Mouse (Mus musculus) layer of hippocampus, postnatal 10 days (tissue): ENCODE results near the gene Tatdn2. TPM values are rescaled to one million over a fixed set of nuclear protein-coding genes. Genes with fewer than 3 reads are reported as not detected.

Experiments used
- DNase-seq, 2 experiments: peaks; one replicate each; pipeline ENCODE4 v3.0.0; 2021; ENCODE audit warnings: low spot score in 2 of 2
- long read RNA-seq: library from polyadenylated mRNA; stranded (forward); transcript quantifications from one replicate; pipeline ENCODE4 v2.0.0, GENCODE M21; 2023
- total RNA-seq, 2 experiments: library from RNA; stranded (reverse); gene quantifications; 2 replicates each; pipeline ENCODE4 v1.2.3; 2021

The Tatdn2 gene
- total RNA-seq: 10 to 100 TPM; 59.7 to 74.3 TPM
- long read RNA-seq, partial matches to known transcripts: 2 of 3 reads
- long read RNA-seq, other reads (novel, unspliced or antisense): 0 of 3 reads

DNA sequence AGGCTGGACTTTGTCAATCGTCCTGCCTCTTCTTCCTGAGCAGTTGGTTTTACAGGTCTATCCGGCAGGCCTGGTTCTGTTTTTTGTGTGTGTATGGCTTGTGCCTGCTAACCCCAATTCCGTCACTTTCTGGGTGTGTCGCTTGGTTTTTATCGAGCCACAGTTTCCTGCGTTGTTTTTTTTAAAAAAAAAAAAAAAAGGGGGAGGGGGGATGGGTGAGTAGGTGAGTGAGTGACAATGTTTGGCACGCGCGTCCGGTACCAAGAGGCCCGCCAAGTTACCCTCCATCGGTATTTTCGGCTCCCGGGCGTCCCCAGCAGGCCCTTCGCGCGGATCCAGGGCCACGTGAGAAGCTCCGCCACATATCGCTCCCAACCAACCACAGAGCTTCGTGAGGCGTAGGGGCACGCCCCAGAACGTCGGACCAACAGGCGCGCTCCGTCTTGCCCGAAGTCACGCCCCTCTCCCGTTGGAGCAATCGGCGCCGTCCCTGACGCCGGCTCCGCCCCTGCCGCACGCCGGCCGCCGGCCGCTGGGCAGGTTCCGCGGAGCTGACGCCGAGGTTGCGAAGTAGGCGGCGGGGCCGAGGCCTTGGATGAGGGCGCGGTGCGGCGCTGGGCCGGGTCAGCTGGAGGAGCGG is at the start of gene Tatdn2:
Gene Tatdn2 (plus strand): TSS at position 469 of the 640 bp plus-strand sequence.
- DNase-seq: peak; percentile 93 to 95

DNA sequence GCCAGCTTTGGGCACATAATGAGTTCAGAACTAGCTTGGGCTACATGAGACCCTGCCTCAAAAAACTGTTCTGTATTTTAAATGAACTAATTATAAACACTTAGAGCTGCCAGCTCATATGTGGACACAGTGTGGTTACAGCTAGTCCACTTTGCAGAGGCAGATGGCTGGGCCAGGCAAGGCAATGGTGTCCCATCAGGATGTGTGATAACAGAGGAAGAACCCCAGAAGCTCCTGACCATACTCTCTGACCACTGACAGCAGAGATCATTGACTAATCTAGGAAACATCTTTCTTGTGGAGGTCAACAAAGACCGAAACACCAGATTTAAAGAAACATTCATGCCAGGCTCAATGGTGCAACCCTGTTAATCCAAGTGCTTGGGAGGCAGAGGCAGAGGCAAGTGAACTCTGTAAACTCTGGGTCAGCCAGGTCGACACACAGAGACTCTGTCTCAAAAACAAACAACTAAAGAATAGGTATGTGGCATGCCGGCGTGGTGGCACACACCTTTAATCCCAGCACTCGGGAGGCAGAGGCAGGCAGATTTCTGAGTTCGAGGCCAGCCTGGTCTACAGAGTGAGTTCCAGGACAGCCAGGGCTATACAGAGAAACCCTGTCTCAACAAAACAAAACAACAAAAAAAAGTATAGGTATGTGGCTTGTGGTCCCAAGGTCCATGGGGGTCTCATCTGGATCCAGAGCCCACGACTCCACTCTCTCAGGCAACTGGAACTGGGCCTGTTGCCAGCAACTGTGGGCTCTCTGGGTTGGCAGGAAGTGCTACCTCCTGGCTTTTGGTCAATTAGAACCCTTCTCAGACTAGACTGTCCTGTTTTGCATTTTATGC is 47.3 kb upstream of the Tatdn2 start:
- no peak for DNase-seq

DNA sequence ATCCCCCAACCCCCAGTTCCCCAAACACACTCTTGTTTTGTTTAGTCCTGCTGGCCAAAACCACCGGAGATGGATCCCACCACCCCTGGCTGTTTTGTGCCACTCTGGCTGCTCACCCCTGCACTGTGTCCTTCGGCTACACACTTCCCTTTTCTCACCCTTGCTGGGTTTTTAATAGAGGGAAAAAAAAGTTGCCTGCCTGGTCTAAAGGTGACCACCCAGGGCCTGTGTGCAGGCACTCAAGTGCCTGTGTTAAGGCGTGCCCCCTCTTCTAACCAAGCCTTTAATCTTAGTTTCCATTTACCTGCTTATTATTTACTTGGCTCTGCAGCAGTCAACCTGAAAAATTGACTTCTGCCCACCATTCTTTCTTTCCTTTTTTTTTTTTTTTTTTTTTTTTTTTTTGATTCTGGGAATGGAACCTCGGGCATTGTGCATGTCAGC is 46.6 kb upstream of the Tatdn2 start:
- DNase-seq: no peak

DNA sequence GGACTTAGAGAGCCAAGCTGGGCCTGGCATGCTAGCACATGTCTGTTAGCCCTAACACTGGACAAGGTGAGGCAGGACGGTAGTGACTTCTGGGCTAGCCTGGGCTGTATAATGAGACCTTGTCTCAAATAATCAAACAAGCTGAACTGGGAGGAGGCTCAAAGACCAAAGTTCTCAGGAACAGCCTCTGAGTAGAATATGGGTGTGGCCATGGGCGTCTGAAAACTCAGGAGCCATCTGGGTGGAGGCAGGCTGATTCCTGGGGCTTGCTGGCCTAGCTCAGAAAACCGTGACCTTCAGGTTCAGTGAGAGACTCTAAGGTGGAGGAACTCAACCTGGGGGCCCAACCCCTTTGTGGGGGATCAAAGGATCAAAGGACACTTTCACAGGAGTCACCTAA is 45.2 kb upstream of the Tatdn2 start:
- no peak for DNase-seq

DNA sequence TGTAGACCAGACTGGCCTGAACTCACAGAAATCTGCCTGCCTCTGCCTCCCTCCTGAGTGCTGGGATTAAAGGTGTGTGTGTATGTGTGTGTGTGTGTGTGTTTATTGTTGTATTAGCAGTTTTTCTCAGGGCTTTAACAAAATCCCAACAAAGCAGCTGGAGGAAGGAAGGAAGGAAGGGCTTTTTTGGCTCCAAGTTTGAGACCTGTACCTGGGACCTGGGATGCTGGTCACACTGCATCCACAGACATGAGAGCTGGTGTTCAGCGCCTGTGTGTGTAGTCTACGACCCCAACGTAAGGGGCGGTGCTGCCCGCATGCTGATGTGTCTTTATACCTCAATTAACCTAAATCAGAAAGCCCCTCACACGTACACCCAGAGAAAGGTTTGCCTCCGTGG is 43.3 kb upstream of the Tatdn2 start:
- no peak for DNase-seq

DNA sequence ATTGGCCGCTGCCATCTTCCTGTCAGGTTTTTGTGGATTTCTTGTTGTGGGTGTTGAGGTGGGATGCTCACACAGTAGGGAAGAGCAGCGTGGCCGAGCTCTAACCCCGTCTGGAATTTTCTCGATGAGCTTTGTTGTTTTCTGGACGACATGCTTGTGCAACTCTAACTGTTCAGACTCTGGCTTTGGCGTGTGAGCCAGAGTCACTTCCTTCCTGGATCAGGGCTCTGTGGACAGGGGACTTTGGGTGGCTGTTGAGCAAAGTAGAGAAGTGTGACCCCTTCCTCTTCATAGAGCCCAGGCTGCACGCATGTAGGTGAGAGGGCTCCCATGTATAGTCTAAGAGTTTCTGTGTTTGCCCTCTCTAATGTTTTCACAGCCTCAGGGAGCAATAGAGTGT is 42.7 kb upstream of the Tatdn2 start:
- no peak for DNase-seq

DNA sequence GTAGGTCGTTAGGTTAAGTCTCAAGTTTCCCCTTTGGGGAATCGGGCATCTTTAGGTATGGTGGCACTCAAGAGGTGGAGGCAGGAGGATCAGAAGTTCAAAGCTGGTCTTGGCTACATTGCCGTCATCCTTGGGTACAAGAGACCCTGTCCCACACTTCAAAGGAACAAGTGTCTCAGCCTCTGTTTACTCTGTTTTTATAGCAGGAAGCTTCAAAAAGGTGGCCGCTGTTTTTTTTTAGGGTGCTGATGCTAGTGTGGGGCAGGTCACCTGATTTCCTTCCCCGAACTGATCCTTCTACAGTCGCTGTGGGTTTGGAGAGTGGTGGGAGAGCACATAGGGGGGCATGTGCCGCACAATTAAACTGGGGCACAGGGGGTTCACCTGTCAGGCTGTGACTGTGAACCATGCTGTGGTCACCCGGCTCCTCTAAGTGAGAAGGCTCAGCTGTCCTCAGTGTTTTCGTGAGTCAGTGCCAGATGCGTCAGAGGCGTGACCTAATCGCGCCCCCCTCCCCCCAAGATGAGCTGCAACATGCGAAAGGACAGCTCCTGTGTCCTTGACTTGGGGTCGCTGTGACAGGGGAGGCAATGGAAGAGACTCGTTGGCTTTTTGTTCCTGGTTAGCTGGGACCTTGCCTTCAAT is 42.0 kb upstream of the Tatdn2 start:
- no peak for DNase-seq

DNA sequence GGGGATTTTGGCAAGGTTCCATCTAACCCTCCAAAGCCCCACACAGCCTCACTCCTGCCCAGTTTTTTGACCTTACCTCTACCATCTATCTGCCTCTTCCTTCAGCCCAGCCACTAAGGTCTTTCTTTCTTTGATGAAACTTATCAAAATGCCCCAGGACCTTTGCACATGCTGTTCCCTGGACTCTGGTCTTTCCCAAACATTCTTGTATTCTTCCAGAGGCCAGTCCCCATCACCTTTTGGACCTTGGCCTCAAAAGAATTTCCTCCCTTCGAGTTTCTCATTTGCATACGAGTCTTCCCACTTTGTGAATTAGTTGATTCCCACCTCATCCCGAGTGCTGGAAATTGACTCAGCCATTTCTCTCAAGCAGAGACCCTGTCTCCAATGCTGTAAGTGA is 41.4 kb upstream of the Tatdn2 start:
- DNase-seq: no peak

DNA sequence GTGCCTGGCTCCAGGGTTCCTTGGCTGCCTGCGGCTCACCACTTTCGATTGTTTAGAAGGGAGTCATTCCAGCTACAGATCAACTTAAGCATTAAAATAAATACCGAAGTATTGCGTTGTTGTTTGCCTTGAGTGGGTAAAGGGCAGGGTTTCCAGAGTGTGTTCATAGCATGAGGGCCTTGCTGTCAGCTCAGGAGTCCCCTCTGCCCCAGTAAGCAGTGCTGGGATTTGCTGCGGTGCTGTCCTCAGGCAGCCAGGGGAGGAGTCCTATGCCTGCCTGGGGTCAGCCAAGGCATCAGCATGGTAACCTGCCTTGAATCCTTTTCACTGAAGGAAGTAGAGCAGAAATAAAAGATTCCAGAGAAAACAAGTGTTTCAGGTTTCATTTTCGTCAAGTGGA is 40.0 kb upstream of the Tatdn2 start:
- DNase-seq: no peak

DNA sequence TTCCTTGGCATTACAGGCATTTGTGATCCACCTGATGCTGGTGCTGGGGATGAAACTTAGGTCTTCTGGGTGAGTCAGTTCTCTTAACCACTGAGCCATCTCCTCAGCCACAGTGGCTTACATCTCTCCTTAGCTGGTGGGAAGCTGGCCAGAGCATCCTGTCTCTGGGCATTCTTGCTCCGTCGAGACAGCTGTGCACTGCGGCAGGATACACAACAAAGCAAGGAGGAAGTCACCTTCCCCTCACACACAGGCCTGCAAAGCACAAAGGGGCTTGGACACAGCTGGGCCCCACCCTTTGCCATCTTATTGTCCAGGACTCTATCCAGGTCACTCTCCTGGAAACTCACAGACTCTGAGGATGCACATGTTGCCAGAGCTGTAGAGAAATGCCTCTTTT is 38.6 kb upstream of the Tatdn2 start:
- no peak for DNase-seq

DNA sequence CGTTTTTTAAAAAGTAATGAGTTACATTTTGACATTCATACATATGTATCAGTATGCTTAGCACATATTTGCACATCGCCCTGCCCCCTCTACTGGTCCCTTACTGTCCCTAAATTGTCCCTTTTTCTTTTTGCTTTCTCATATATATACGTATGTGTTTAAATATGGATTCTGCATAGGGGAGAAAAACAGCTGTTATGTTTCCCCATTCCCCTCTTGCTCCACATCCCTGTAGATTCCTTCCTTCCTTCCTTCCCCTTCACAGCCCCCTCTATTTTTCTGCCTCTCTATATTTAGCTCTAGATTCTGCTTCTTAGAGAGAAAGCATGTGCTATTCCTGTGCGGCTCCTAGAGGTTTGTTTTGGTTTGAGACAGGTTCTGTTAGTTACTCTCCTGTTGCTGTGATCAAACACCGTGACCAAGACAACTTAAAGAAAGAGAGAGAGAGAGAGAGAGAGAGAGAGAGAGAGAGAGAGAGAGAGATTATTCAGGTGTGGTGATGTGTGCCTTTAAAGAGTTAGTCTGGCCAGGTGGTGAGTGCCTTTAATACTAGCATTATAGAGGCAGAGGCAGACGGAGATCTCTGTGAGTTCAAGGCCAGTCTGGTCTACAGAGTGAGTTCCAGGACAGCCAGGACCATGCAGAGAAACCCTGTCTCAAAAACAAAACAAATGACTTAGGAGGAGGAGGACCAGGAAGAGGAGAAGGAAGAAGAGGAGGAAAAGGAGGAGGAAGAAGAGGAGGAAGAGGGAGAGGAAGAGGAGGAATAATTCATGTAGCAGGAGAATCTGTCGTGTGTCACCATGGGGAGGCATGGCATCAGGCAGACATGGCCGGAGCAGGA is 37.0 kb upstream of the Tatdn2 start:
- no peak for DNase-seq

DNA sequence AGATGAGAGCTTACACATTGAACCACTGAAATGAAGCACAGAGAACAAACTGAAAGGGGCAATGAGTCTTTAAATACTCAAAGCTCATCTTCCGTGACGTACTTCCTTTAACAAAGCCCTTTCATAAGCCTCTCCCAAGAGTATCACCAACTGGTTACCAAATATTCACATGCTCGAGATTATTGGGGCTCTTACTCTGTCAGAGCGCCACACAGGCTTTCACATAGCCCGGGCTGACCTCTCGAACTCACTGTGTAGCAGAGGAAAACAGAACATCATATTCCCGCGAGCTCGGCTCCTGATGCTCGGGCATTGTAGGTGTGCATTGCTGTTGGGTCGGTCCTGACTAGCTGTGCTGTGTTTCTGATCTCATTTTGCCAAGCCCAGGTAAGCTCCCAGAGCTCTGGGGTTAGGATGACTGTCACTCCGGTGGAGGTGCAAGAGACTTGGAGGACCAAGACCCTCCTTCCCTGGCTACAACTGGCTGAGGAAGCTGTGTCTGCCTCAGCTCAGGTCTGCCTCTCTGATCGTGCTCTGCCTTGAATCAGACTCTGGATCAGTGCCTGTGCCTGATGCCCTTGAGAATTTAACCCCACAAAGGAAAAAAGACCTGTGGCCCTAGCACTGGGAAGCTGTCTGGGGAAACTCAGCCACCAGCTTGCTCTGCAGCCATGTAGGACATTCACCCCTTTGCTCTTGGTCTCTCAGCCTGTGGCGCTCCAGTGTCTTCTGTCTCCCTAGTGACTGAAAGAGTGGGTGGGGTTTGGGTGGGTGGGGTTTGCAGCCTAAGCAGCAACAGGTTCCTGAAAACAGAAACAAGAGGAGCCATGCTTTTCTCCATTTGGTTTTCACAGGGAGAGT is 36.1 kb upstream of the Tatdn2 start:
- no peak for DNase-seq

DNA sequence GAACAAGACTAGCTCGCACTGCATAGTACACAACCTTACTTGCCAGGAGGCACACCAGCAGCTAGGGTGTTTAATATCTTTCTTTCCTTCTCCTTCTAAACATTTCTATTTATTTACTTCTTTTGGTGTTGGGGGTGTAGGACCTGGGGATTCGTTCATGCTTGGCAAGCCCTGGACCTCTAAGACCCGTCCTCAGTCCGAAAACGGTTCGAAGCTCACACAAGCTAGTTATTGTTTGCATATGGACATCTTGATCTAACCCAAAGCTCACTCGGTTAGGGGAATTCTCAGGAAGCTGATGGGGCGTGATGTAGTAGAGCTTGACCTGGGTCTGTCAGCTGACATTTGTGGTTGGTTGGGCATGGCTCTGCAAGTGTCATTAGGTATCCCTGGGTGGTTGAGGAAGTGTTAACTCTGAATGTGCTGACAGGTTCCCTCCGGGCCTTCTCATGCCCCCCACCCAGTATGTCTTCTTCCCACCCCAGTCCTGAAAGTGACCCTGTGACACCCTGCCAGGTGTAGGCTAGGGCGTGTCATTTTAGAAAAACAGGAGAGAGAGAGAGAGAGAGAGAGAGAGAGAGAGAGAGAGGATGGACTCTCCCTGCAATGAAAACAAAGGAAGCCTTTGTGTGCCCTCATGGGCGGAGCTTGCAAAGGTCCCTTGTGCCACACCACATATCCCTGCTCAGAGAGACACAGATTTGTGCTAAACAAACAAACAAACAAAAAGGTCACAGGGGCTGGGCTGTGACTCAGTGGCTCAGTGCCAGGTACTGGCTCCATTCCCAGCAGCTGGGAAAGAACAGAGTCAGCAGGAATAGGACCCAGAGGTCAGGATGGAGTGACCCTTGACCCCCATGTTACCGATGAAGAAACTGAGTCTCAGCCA is 35.3 kb upstream of the Tatdn2 start:
- DNase-seq: peak; percentile 34 to 46

DNA sequence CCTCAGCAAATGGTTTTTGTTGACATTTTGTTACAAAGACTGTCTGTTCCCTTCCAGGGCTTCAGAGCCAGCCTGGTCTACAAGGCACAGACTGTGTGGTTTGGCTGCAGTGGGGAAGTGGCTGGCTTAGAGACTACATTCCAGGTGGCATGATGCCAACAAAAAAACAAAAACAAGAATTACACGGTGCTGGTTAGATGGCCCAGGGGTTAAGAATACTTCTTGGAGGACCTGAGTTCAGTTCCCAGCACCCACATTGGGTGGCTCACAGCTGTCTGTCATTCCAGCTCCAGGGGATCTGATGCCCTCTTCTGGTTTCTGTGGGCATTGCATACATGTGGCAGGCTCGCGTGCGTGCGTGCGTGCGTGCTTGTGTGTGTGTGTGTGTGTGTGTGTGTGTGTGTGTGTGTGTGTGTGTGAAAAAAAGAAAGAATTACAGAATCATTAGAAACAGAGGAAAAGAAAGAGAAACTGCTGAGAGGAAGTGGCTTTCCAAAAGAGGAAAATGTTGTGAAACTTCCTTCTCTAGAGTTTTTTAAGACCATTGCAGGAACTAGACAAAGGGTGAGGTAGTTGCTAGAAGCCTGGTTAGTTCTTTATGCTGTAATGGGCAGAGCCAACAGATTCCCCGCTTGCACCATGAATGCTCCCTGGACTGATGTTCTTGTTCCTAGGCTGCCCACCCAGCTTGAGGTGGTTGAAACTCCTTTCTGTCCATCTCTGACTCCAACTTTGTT is 33.7 kb upstream of the Tatdn2 start:
- DNase-seq: no peak

DNA sequence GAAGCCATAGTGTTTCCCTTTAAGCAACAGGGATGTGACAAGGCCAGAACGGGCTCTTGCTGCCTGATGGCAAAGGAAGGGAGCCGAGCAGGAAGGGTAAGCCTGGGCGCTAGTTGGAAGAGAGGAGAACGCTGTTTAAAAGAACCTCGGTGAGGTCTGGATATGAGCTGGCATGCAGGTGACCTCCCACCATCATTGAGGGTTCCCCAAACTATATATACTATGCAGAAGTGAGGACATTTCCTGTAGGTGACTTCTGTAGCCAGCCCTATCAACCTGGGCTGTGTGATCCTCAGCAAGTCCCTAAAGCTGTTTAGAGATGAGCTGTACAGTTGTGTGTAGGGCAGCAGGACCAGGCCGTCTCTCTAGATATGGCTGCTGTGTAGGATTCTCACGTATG is 32.5 kb upstream of the Tatdn2 start:
- no peak for DNase-seq

DNA sequence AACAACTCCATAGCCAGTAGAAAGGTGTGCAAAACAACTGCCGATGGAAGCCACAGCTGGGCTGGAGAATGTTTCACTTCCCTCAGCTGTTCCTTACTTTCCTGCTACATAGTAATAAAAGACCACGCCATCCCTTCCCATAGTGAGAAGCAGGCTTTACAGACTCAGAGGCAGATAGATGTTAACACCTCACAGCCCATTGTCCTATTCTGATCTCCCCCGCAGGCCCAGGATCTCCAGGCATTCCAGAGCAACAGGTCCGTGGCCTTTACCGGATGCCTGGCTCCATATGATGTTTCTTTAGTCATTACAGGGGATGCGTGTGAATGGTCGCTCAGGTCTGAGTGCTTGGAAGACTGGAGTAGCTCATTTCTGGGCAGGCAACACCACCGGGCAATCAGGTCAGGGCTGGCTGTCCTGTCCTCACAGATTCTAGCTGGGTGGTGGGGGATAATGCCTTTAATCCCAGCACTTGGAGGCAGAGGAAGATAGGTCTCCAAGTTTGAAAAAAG is 29.2 kb upstream of the Tatdn2 start:
- DNase-seq: no peak

DNA sequence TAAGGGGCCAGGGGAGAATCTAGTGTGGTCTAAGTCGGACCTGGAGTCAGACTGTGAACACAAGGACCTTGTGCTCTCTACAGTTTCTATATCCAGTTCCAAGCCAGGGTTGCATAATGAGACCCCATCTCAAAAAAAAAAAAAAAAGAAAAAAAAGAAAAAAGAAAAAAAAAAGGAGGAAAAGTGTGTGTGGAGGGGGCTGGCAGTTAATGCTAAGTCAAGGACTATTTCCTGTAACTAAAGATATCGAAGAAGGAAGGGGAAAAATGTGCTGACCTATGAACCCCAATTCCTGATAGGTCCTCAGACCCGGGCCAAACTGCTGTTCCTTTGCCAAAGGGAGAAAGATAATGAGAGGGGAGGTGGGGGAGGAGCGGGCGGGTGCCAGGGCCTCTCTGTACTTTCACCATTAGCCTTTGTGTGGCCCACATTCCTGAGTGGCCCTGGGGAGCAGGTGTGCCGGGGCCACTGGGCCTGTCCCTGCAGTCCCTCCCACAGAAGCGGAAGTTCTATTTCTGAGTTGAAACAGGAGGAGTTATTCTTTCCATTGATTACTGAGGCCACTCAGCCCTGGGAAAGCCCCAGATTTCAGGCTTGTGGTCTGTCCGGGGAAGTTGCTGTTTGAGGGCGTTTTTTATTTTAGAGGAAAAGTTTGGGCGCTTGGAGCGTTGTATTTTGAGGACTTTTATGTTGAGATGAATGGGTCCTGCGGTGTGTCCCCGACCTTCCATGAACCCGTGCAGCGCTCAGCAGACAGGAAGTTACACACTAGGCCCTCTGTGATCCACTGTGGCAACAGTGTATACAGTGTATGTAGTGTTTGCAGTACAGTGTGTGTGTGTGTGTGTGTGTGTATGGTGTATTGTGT is 28.3 kb upstream of the Tatdn2 start:
- no peak for DNase-seq
